Mouse (Mus musculus) large intestine, adult 2 months (tissue): Measurements from ENCODE around the gene Cdc37. TPM values are rescaled to one million over a fixed set of nuclear protein-coding genes. Genes with fewer than 3 reads are reported as not detected.
"Not testable (repeated sequence)": the region's sequence is repeated elsewhere in the genome, so short reads cannot be mapped to it uniquely, and the experiment has no call there.

Source experiments
- DNase-seq: peaks from one replicate; pipeline ENCODE4 v3.0.0-alpha.2; 2012; ENCODE audit warnings: low read depth, low spot score
- WGBS: fragments of 180-500 bp; shearing (Covaris S2); methylation state at CpG from one replicate; pipeline ENCODE4 v1.1.7; 2018; 5-methylcytosine and 5-hydroxymethylcytosine counted together
- polyA plus RNA-seq: library from polyadenylated mRNA; depleted of rRNA; stranded (reverse); fragments of >200 nt; gene quantifications from 2 replicates; pipeline ENCODE4 v1.2.3, GENCODE M21; 2012; rRNA removed

Cdc37 gene
- 45.8 and 46.1 TPM in 2 replicates for polyA plus RNA-seq

DNA sequence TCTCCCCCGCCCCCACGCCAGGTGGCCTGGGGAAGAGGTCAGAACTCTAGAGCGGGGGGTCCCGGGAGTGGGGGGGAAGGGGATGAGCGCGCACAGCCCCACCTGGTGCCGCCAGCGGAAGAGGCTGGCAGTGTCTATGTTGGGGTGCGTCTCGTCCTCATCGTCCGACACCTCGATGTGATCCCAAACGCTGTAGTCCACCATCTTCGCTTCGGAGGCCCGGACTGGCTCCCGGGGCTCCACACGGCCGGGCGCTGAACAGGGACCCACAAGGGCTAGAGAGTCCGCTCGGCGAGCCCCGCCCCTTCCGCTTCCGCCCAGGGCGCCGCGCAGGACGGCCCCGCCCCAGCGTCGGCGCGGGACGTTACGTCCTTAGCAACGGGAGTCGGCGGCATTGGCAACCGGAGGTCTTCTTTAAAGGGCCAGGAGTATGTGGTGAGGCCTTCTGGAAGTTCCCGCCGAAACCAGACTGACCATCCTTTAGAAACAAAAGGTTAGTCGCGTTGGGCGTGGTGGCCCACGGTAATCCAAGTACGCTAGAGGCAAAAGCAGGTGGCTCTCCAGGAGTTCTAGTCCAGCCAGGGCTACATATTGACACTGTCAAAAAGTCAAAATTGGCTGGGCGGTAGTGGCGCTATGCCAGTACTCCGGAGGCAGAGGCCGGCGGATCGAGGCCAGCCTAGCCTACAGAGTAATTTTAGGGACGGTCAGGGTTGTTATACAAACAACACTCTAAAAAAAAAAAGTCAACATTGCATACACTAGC lies at the start of gene Cdc37:
TSS of gene Cdc37 (minus strand) at position 329 of the 766 bp plus-strand sequence.
- WGBS, result 2% methylated on average over 56 of the region's 56 CpGs
- DNase-seq, result peak; percentile 70

DNA sequence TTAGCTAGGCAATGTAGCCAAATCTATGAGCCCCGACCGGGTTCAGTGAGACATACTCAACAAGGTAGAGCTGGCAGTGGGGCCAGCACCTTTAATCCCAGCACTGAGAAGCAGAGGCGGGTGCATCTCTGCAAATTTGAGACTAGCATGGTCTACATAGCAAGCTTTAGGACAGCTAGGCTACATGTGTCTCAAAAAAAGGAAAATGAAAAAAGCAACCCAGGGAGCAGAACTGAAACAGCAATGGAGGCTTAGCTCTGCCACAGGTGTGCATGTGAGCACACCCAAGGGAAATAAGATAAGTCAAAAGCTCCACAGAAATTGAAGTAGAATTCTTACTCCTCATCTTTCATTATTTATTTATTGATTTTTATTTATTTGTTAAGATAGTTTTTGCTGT lies 49.2 kb upstream of the Cdc37 start:
- no peak for DNase-seq
- 85% methylated on average over 3 of the region's 3 CpGs for WGBS

DNA sequence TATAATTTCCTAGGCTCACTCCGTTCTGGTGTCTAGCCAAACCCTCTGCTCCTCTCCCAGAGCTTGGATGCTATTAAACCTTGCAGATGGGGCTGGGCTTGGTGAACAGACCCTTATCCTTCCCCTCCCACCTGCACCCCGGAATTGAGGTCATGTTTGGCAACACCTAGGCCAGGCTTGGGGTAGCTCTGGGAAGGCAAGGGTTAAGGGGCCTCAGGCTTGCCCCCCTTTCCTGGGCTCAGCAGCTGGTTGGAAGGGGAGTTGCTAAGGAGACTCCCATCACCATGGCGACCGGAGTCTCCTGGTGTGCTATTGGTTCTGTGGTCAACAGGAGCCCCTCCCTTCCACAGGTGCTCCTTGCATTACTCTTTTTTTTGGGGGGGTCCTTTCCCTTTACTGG lies 48.2 kb upstream of the Cdc37 start:
- WGBS, result 68% methylated on average over 4 of the region's 4 CpGs
- no peak for DNase-seq

DNA sequence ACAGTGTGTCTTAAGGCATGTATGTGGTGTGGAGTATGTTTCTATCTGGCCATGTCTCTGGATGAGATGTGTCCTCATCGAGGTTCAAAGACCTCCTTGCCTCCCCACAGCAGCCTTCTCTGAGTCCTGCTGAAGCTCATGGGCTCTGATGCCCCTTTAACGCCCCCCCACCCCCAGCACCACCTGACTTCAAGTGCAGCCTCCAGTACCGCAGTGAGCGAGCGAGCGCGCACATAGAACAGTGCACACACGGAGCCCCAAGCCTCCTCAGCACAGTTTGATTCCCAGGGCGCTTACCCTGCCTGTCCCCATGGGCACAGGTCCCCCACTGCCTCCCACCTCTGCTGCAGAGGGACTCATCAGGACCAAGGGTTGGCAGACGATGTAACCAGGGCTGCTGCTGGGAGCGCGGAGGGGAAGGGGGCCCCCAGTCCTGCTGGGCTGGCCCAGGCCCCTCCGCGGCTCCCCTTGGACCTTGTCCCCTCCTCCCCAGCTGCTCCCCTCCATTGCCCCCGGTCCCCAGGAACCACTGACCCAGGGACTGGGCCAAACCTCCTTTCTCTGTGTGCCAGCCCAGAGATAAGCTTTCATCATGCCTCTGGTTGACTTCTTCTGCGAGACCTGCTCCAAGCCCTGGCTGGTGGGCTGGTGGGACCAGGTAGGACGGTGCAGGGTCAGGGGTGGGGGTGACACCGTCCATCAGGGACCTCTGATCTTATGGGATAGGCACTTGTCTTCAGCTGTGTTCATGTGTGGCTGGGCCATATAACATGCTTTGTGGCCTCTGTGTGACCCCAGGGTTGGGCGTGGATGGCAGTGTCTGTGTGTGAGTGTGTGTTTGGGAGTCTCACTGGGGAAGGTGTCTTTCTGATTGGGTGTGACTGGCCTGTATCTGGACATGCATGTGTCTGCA lies 47.0 kb upstream of the Cdc37 start:
- 61% methylated on average over 19 of the region's 19 CpGs for WGBS
- DNase-seq, result no peak

DNA sequence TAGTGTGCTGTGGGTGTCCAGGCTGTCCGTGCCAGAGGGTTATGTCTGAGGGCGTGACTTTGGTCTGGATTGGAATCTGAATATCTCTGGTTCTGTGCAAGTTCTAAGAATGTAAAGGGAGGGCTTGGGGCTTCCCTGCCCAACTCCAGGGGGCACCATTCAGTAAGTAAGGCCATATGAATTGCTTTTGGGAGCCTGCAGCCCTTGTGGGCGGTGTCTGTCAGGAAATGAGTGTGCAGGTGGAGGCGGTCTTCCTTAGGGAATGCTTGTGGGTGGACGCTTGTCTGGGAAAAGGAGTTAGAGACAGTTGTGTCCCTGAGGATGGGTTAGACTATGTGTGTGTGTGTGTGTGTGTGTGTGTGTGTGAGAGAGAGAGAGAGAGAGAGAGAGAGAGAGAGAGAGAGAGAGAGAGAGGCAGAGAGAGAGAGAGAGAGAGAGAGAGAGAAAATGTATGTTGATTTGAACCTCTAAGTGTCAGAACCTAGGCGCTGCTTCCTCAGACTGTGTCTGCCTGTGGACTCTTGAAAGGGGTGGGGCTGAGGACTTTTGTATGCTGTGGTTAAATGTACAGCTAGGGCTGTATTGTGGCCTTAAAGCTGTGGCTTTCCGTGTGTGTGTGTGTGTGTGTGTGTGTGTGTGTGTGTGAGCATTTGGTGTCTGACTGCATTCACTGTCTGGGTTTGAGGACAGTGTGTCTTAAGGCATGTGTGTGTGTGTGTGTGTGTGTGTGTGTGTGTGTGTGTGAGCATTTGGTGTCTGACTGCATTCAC lies 46.1 kb upstream of the Cdc37 start:
- DNase-seq, result not testable (repeated sequence)

DNA sequence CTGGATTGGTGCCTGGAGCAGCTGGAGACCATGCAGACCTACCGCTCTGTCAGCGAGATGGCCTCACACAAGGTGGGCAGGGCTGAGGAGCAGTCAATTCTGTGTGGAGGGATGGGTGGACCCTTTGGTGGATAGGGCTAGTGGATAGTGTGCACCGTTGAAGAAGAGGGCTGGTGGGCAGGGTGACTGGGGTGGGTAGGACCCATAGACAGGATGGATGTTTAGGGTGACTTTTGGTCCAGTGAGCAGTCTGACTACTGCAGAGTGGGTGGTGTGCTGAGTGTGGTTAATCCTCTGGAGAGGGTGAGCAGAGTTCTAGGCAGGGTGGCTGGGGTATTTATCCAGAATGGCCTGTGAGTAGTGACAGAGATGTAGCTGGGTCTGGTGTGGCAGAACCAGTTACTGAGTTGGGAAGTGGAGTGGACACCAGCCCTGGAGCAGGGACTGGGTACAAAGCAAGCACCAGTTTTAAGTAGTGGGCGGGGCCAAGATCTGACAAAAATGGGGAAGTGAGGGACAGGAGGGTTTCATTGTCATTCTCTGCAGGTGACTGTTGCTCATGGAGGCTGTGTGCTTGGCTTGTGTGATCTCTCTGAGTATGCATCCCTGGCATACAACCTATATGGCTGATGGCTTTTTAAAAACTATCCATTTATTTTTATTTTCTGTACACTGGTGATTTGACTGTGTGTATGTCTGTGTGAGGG lies 45.2 kb upstream of the Cdc37 start:
- DNase-seq, result no peak
- 95% methylated on average over 4 of the region's 4 CpGs for WGBS

More for the DNA sequence above, 46.1 kb upstream of the Cdc37 start:
- 56% methylated on average over 7 of the region's 7 CpGs for WGBS

DNA sequence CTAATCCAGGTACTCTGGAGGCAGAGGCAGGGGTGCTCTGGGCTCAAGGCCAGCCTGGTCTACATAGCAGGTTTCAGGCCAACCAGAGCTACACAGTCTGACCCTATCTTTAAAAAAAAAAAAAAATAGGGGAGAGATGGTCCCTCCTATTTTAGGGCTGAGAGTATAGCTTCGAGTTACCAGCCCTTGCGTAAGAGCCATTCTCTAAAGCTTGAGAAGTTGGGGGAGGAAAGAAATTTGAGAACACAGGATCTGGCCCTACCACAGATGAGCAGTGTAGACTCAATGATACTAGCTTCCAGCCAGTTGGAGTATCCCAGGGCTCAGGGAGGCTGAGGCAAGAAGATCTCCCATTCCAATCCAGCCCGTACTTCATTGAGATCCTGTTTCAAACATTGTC lies 44.0 kb upstream of the Cdc37 start:
- 77% methylated on average over 3 of the region's 3 CpGs for WGBS
- no peak for DNase-seq

DNA sequence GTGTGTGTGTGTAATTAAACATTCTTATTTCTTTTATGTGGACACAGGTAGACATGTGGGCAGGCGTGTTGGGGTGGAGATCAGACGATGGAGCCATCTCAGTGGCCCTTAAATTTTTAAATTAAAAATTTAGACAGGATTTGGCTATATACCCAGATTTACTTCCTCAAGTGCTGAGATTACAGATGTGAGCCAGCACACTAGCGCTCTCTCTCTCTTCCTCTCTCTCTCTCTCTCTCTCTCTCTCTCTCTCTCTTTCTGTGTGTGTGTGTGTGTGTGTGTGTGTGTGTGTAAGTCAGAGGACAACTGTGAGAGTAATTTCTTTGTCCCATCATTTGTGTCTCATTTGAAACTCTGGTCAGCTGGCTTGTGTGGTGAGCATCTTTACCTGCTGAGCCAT lies 40.9 kb upstream of the Cdc37 start:
- WGBS, result 81% methylated on average over 3 of the region's 3 CpGs

DNA sequence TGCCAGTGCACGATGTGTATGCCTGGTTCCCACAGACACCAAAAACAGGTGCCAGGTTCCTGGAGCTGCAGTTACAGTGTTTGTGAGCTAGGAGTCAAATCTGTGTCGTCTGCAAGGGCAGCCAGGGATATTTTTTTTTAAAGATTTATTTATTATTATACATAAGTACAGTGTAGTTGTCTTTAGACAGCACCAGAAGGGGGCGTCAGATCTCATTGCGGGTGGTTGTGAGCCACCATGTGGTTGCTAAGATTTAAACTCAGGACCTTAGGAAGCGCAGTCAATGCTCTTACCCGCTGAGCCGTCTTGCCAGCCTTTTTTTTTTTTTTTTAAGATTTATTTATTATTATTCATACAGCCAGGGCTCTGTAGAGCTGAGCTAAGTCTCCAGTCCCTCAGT lies 40.1 kb upstream of the Cdc37 start:
- WGBS, result 43% methylated on average over 7 of the region's 7 CpGs
- DNase-seq, result no peak

More for the DNA sequence above, 40.9 kb upstream of the Cdc37 start:
- no peak for DNase-seq

DNA sequence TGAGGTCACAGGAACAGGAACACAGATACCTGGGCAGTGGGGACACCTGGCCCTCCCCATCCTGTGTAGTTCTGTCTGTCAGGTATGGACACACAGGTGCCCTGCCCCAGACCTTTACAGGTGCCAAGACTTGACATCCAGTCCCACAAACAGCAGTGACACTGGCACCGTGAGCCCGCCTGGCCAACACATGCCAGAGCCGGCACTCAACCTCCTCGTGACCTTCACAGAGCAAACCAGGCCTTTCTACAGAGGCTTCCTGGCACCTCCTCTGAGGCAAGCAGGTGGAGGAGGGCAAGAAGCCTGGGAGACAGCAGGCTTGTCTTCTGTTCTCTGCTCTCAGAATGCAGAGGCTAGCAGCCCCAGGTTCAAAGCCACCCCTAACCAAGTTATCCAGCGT lies 35.7 kb upstream of the Cdc37 start:
- no peak for DNase-seq
- WGBS, result 84% methylated on average over 5 of the region's 5 CpGs

DNA sequence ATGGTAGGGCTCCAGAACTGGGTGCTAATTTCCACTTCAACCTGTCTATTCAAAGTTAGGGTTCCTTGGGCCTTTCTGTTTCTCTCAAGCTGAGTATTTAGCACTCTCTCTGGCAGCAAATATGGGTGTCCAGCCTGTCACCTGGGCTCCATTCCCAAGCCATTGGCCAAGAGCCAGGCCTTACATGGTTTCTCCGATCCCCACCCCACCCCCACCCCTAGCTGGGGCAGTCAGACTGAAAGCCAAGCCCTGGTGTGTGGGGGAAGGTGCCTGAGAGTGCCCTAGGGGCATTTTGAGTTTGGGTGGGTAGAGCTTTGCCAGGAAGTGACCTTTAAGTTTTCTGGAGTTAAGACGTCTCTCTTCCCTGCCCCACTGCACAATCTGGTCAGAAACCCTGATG lies 35.0 kb upstream of the Cdc37 start:
- DNase-seq, result no peak
- 27% methylated on average over 2 of the region's 2 CpGs for WGBS

DNA sequence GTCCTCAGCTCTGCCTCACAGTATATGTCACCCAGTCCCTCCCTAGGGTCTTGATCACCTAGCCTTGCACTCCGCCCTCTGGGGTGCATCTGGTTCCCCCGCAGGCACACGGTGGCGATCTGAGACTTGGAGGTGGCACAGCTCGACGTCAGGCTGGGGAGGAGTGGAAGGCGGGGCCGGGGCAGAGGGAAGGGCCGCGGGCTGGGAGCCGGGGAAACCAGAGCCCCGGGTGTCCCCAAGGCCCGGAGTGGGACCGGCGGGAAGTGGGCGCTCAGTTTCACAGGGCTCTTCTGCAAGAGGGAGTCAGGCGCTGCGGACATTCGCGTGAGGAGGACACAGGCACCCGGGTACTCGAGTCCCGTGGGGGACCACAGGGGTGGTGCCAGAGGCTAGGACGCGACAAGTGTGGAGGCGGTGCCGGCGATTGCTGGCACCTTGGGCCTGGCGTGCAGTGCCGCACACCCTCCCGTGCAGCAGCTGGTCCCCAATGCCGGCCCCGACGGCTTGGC lies 34.2 kb upstream of the Cdc37 start:
- DNase-seq, result no peak
- WGBS, result 2% methylated on average over 34 of the region's 34 CpGs

DNA sequence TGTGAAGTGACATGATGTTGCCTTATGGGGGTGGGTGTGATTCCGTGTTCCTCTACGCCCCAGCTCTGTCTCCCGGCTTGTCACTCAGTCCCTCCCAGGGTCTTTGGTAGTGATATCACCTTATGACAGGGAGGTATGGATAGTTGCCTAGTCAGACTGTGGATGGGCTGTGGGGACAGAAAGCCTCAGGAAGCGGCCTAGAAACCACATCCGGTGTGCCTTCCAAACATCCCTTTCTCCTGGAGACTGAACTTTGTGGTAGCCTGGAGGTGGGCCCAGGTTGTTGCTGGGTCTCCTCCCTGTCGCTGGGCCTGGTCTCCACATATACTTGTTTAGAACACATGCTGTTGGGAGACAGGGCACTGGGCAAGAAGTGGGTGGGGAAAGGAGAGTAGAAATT lies 33.6 kb upstream of the Cdc37 start:
- DNase-seq, result no peak
- 88% methylated on average over 6 of the region's 6 CpGs for WGBS

DNA sequence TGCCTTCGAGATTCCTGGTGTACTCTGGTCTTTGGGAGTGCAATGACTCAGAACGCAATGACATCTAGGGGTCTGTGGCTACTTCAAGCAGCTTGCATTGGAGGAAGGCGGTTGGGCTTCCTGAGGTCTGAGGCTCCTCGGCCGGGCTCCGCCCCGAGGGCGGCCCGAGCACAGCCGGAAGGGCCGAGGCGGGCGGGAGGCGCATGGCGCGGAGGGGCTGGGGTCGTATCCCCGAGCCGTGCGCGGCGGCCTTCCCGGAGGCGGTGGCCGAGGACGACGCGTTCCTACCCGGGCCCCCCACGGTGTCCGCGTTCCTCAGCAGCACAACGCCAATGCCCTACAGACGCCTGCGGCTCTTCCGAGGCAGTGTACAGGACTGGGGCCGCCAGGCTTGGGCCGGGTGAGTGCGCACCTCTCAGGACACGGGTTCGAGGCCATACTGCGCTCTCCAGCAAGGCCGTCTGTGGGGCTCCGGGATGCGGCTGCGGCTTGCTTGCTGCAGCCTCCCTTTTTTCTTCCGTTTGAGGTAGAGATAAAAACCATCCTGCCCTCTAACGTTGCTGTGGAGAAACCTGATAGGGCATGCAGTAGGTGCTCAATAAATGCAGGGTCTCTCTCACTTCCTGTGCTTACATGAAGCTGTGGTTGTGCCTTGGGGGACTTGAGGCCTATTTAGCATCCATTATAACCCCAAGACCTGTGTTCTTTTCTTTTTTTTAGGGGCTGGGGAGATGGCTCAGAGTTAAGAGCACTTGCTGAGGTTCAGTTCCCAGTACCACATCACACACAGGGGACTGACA lies 31.8 kb upstream of the Cdc37 start:
- DNase-seq, result no peak
- WGBS, result 7% methylated on average over 48 of the region's 48 CpGs

DNA sequence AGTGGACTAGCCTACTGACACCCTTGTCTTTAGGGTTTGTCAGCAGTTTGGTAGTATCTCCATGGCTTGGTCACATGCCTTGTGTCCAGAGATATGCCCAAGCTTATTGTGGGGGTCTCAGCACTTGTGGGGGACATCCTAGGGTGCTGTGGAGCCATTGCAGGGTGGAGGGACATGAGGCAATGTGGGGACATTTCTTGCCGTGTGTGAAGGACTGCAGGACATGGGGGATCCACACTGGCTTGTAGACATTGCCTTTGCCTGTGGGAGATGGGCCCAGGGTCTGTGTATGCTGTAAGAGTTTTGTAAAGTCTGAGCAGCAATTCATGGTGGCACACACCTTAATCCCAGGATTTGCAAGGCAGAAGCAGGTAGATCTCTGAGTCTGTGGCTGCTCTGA lies 31.1 kb upstream of the Cdc37 start:
- DNase-seq, result no peak

DNA sequence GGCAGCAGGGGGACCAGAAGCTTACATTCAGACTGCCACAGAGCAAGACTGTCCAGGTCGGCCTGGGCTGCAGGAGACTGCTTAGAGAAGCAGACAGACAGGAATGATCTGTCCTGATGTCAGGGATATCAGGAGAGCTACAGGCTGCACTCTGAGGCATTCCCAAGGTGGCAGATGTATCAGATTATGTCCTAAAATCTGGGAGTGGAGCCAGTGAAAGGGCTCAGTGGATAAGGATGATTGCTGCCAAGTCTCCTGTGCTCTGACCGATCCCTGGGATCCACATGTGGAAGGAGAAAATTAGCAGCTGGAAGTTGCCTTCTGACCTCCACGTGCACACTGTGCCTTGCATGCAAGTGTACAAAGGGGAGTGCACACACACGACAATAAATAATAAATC lies 30.6 kb upstream of the Cdc37 start:
- no peak for DNase-seq
- WGBS, result 55% methylated on average over 4 of the region's 4 CpGs

More for the DNA sequence above, 31.1 kb upstream of the Cdc37 start:
- 88% methylated on average over 1 of the region's 1 CpGs for WGBS

DNA sequence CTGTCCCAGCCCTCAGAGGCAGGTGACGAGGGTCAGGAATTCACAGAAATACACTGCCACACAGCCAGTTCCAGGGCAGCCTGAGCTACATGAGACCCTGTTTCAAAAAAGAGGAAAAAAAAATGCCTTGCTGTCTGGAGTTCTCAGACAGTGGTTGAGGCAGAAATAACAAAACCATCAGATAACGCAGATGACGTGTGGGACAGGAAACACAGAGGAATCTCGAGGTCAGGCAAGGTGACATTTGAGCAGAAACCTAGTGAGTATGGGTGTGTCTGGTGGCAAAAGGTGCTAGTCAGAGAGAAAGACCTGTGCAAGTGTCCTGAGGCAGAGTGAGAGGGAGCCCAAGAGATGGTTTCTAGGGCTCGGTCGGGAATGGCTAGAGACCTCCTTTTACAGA lies 22.6 kb upstream of the Cdc37 start:
- 60% methylated on average over 6 of the region's 6 CpGs for WGBS
- no peak for DNase-seq

DNA sequence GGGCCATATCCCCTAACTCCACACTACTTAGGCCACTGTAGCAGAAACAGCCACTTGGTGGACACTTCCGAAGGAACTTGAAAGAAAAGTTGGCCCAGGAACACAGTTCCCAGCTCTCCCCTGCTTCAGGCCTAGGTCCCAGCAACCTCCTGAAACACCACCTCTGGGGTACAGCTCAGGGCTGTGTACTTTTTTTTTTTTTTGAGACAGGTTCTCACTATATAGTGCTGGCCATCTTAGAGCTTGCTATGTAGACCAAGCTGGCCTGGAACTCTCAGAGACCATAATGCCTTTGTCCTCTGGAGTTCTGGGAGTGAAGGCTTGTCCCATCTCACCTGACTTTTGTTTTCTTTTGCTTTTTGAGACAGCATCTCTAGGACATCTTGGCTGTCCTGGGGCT lies 19.4 kb upstream of the Cdc37 start:
- WGBS, result 24% methylated on average over 1 of the region's 1 CpGs
- DNase-seq, result no peak
